Mouse (Mus musculus) forebrain, embryonic 15.5 days (tissue): ENCODE measurements around the gene Dner. TPM values are rescaled to one million over a fixed set of nuclear protein-coding genes. Genes with fewer than 3 reads are reported as not detected.

Experiments
- ATAC-seq: fragments of 200-750 bp; cut with Nextera tagmentation; replicated peaks from 2 replicates; pipeline ENCODE4 v1.8.0; 2017; ENCODE audit warnings: mild to moderate bottlenecking, moderate TSS enrichment, moderate library complexity
- H3K27ac ChIP-seq: fragments of 300-500 bp; sonication (generic); replicated peaks from 2 replicates; pipeline ENCODE4 v1.5.1; 2015; ENCODE audit warnings: mild to moderate bottlenecking, inconsistent platforms
- H3K27me3 ChIP-seq: fragments of 300-500 bp; sonication (generic); 2 replicates; pipeline ENCODE4 v1.6.1; 2015; ENCODE audit warnings: inconsistent platforms
- H3K36me3 ChIP-seq: fragments of 300-500 bp; sonication (generic); 2 replicates; pipeline ENCODE4 v1.6.1; 2015; ENCODE audit warnings: mild to moderate bottlenecking, inconsistent platforms
- H3K4me1 ChIP-seq: fragments of 300-500 bp; sonication (generic); 2 replicates; pipeline ENCODE4 v1.6.1; 2015; ENCODE audit warnings: inconsistent platforms
- H3K4me2 ChIP-seq: fragments of 300-500 bp; sonication (generic); replicated peaks from 2 replicates; pipeline ENCODE4 v1.6.1; 2015; ENCODE audit warnings: mild to moderate bottlenecking, inconsistent platforms
- H3K4me3 ChIP-seq: fragments of 300-500 bp; sonication (generic); 2 replicates; pipeline ENCODE4 v1.5.1; 2015; ENCODE audit warnings: mild to moderate bottlenecking, inconsistent platforms
- H3K9ac ChIP-seq: fragments of 300-500 bp; sonication (generic); replicated peaks from 2 replicates; pipeline ENCODE4 v1.6.1; 2015; ENCODE audit warnings: mild to moderate bottlenecking, inconsistent platforms
- H3K9me3 ChIP-seq: fragments of 300-500 bp; sonication (generic); 2 replicates; pipeline ENCODE4 v1.6.1; 2016; ENCODE audit warnings: inconsistent platforms
- WGBS: fragments of 180-500 bp; shearing (Covaris S2); methylation state at CpG from one replicate; pipeline ENCODE4 v1.1.7; 2015; ENCODE audit warnings: mixed read lengths; 5-methylcytosine and 5-hydroxymethylcytosine counted together
- polyA plus RNA-seq: library from polyadenylated mRNA; unstranded; fragments of >200 nt; fragmentation: Nextera tagmentation; extraction: Ambion mirVana; gene quantifications from 2 replicates; pipeline ENCODE4 v1.2.1, GENCODE M21; 2015

Gene Dner
- 170 and 178 TPM in 2 replicates for polyA plus RNA-seq

DNA sequence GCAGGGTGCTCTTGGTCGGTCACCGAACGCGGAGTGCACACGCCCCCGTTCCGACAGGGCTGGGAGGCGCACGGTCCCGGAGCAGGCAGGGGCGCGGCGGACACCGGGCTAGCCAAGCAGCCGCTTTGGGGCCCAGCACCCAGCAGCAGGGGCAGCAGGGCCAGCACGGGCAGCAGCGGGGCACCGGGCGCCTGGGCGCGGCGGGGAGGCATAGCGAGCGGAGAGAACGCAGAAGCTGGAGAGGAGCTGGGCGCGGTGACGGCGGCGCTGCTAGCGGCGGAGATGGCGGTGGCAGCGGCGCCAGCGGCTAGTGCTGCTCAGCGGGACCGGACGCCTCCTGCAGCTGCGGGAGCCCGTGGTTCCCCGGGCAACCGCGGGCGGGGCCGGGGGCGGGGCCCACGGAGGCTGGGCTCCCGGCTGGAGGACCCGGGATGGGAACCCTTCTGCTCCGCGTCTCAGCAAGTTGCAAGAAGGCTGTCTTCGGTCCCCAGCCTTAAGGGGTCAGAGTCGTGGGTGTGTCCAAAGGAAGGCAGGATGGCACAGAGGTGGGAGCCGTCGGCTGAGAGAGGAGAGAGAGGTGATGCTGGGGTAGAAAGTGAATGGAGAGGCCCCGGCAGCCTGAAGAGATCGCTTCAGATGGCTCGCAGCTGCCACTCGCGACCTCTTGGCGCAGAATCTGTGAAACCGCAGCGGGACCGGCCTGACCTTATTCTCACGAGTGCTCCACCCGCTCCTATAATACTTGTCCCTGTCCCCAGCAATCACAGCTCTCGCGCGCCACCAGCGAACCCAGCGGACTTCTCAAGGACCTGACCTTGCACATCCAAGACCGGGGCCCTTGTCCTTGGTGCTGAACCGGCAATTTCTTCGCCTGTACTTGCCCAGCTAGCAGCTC is at the start of gene Dner:
Gene Dner, minus strand, starts transcription at position 705 of the 895 bp plus-strand sequence.
- peak within 1 kb of the TSS; percentile 86 for H3K27ac ChIP-seq
- H3K36me3 ChIP-seq: no peaks in the 10 kb centered on the region
- H3K9me3 ChIP-seq: no peaks in the 10 kb centered on the region
- H3K4me3 ChIP-seq: peak within 1 kb of the TSS; percentile 83
- WGBS: under 1% methylated on average over 66 of the region's 75 CpGs
- H3K4me1 ChIP-seq: peaks cover 29% of the 10 kb centered on the region
- H3K4me2 ChIP-seq: peak within 1 kb of the TSS; percentile 89
- H3K9ac ChIP-seq: peak within 1 kb of the TSS; percentile 98
- H3K27me3 ChIP-seq: no peaks in the 10 kb centered on the region
- peak; percentile 90 for ATAC-seq

- Histone ChIP-seq H3K4me1 (no peaks in the 10 kb centered on the region), H3K27me3 (no peaks in the 10 kb centered on the region), H3K4me2 (no peak overlapping the region), H3K9me3 (no peaks in the 10 kb centered on the region), H3K27ac (no peak overlapping the region), H3K9ac (no peak overlapping the region), H3K4me3 (no peak overlapping the region), H3K36me3 (peaks cover 67% of the 10 kb centered on the region)
- ATAC-seq: no peak
- 93% methylated on average over 3 of the region's 3 CpGs for WGBS
Measured at GRCm38 (mm10) chr1:84742156-84742555, 46.1 kb upstream of the Dner start.

GRCm38 (mm10) chr1:84740080-84740479 is 44.1 kb upstream of the Dner start:
- no peak overlapping the region for H3K4me3 ChIP-seq
- H3K9me3 ChIP-seq: no peaks in the 10 kb centered on the region
- H3K9ac ChIP-seq: no peak overlapping the region
- no peaks in the 10 kb centered on the region for H3K27me3 ChIP-seq
- WGBS: 93% methylated on average over 1 of the region's 1 CpGs
- peaks cover 68% of the 10 kb centered on the region for H3K36me3 ChIP-seq
- H3K27ac ChIP-seq: no peak overlapping the region
- no peak for ATAC-seq
- no peaks in the 10 kb centered on the region for H3K4me1 ChIP-seq
- no peak overlapping the region for H3K4me2 ChIP-seq

DNA sequence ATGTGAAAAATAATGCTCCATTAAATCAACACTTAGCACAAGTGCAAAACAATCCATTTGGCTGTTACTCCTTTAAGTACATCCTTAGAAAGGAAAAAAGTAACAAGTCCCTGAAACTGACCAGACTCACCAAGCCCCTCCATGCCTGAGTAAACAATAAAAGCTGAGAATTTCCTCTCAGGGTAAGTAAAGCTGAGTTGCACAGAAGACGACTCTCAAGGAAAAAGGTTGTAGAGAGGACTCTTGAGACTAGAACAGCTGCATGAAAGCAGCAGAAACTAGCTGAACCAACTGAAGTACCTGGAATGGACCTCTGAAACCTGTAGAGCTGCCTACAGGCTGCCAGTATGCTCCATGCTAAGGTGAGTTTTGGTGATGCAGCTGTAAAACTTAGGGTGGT is 41.1 kb upstream of the Dner start:
- Histone ChIP-seq H3K27ac (no peak overlapping the region), H3K9me3 (no peaks in the 10 kb centered on the region), H3K36me3 (peaks cover 57% of the 10 kb centered on the region), H3K4me1 (no peaks in the 10 kb centered on the region), H3K4me2 (no peak overlapping the region), H3K27me3 (no peaks in the 10 kb centered on the region), H3K9ac (no peak overlapping the region), H3K4me3 (no peak overlapping the region)
- ATAC-seq: no peak
- WGBS: 61% methylated on average over 1 of the region's 1 CpGs

- no peak overlapping the region for H3K9ac ChIP-seq
- peaks cover 44% of the 10 kb centered on the region for H3K36me3 ChIP-seq
- H3K4me2 ChIP-seq: no peak overlapping the region
- no peaks in the 10 kb centered on the region for H3K27me3 ChIP-seq
- no peak overlapping the region for H3K27ac ChIP-seq
- 0 out of 2 replicates have a peak, but pooled peaks have one; percentile 13 for ATAC-seq
- no peak overlapping the region for H3K4me3 ChIP-seq
- H3K4me1 ChIP-seq: no peaks in the 10 kb centered on the region
- 68% methylated on average over 3 of the region's 3 CpGs for WGBS
- H3K9me3 ChIP-seq: no peaks in the 10 kb centered on the region
Measured at GRCm38 (mm10) chr1:84733799-84734198, 37.8 kb upstream of the Dner start.

- Histone ChIP-seq H3K27me3 (no peaks in the 10 kb centered on the region), H3K9ac (no peak overlapping the region), H3K9me3 (no peaks in the 10 kb centered on the region), H3K36me3 (peaks cover 43% of the 10 kb centered on the region), H3K27ac (no peak overlapping the region), H3K4me1 (no peaks in the 10 kb centered on the region), H3K4me2 (no peak overlapping the region), H3K4me3 (no peak overlapping the region)
- no peak for ATAC-seq
- 75% methylated on average over 1 of the region's 1 CpGs for WGBS
Measured at GRCm38 (mm10) chr1:84731763-84732162, 35.7 kb upstream of the Dner start.

GRCm38 (mm10) chr1:84722841-84723240 is 26.8 kb upstream of the Dner start:
- H3K9me3 ChIP-seq: no peaks in the 10 kb centered on the region
- H3K27me3 ChIP-seq: no peaks in the 10 kb centered on the region
- no peak for ATAC-seq
- H3K36me3 ChIP-seq: peaks cover 46% of the 10 kb centered on the region
- no peak overlapping the region for H3K27ac ChIP-seq
- H3K4me2 ChIP-seq: no peak overlapping the region
- H3K4me3 ChIP-seq: no peak overlapping the region
- H3K9ac ChIP-seq: no peak overlapping the region
- H3K4me1 ChIP-seq: no peaks in the 10 kb centered on the region

GRCm38 (mm10) chr1:84722371-84722770 is 26.4 kb upstream of the Dner start:
- Histone ChIP-seq H3K9ac (no peak overlapping the region), H3K4me2 (no peak overlapping the region), H3K36me3 (peaks cover 42% of the 10 kb centered on the region), H3K4me1 (no peaks in the 10 kb centered on the region), H3K4me3 (no peak overlapping the region), H3K27me3 (no peaks in the 10 kb centered on the region), H3K9me3 (no peaks in the 10 kb centered on the region), H3K27ac (no peak overlapping the region)
- no peak for ATAC-seq
- 97% methylated on average over 3 of the region's 3 CpGs for WGBS

GRCm38 (mm10) chr1:84721942-84722341 is 25.9 kb upstream of the Dner start:
- Histone ChIP-seq H3K4me1 (no peaks in the 10 kb centered on the region), H3K4me3 (no peak overlapping the region), H3K27ac (no peak overlapping the region), H3K9me3 (no peaks in the 10 kb centered on the region), H3K4me2 (no peak overlapping the region), H3K27me3 (no peaks in the 10 kb centered on the region), H3K9ac (no peak overlapping the region), H3K36me3 (peaks cover 38% of the 10 kb centered on the region)
- ATAC-seq: 0 out of 2 replicates have a peak, but pooled peaks have one; percentile 35
- 88% methylated on average over 3 of the region's 3 CpGs for WGBS

- ATAC-seq: peak; percentile 91
- Histone ChIP-seq H3K4me3 (peak overlapping the region; percentile 36), H3K27me3 (no peaks in the 10 kb centered on the region), H3K36me3 (no peaks in the 10 kb centered on the region), H3K9me3 (no peaks in the 10 kb centered on the region), H3K9ac (peak overlapping the region; percentile 45), H3K4me1 (peaks cover 13% of the 10 kb centered on the region), H3K4me2 (peak overlapping the region; percentile 58), H3K27ac (peak overlapping the region; percentile 87)
- WGBS: 9% methylated on average over 31 of the region's 31 CpGs
Measured at GRCm38 (mm10) chr1:84709810-84710785, 14.1 kb upstream of the Dner start.

DNA sequence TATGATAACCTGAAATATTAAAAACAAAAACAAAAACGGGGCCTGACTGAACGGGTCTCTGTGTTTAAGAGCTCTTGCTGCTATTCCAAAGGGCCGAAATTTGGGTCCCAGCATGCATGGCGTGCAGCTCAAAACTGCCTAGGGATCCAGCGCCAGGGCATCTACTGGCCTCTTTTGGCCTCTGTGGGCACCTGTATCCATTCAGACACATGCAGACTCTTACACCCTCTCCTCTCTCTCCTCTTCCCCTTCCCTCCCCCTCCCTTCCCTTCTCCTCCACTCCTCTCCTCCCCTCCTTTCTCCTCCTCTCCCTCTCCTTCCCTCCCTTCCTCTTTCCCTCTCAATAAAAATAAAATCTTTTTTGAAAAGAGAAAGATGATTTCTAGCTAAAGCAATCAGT is 13.4 kb upstream of the Dner start:
- Histone ChIP-seq H3K27me3 (no peaks in the 10 kb centered on the region), H3K9ac (peak overlapping the region; percentile 28; the same call in 1 of the 2 replicates), H3K27ac (peak overlapping the region; percentile 87), H3K36me3 (no peaks in the 10 kb centered on the region), H3K4me1 (peaks cover 13% of the 10 kb centered on the region), H3K4me2 (peak overlapping the region; percentile 58), H3K9me3 (no peaks in the 10 kb centered on the region), H3K4me3 (peak overlapping the region; percentile 36)
- peak; percentile 73 for ATAC-seq
- WGBS: 27% methylated on average over 5 of the region's 5 CpGs

- no peak overlapping the region for H3K27ac ChIP-seq
- H3K36me3 ChIP-seq: no peaks in the 10 kb centered on the region
- 95% methylated on average over 6 of the region's 6 CpGs for WGBS
- H3K4me1 ChIP-seq: peaks cover 10% of the 10 kb centered on the region
- H3K27me3 ChIP-seq: no peaks in the 10 kb centered on the region
- no peaks in the 10 kb centered on the region for H3K9me3 ChIP-seq
- H3K4me2 ChIP-seq: no peak overlapping the region
- H3K9ac ChIP-seq: no peak overlapping the region
- H3K4me3 ChIP-seq: no peak overlapping the region
- ATAC-seq: no peak
Measured at GRCm38 (mm10) chr1:84700254-84700653, 4.2 kb upstream of the Dner start.
